Mouse (Mus musculus) thymus, postnatal 14 days (tissue): ENCODE measurements around the gene Tpm3.

ENCODE experiments used
- DNase-seq: peaks from one replicate; pipeline ENCODE4 v3.0.0; 2021

The Tpm3 gene

GRCm38 (mm10) chr3:90072294-90072693, at the start of gene Tpm3:
Gene Tpm3, plus strand, starts transcription at chr3:90072649.
- DNase-seq, result no peak

- DNase-seq, result no peak
Observed at GRCm38 (mm10) chr3:90034653-90035052, 37.8 kb upstream of the Tpm3 start.

- DNase-seq, result no peak
Observed at GRCm38 (mm10) chr3:90036263-90036662, 36.2 kb upstream of the Tpm3 start.

GRCm38 (mm10) chr3:90049691-90050090, 22.8 kb upstream of the Tpm3 start:
- no peak for DNase-seq

- DNase-seq, result peak; percentile 73
Observed at GRCm38 (mm10) chr3:90051441-90052350, 20.8 kb upstream of the Tpm3 start, which contains the start of gene 4933434E20Rik. Gene 4933434E20Rik, plus strand, starts transcription at chr3:90051636.

GRCm38 (mm10) chr3:90052351-90053241, 19.9 kb upstream of the Tpm3 start, which contains the start of gene Ubap2l:
Gene Ubap2l, minus strand, starts transcription at chr3:90052628.
- DNase-seq, result peak; percentile 96

GRCm38 (mm10) chr3:90061549-90061948, 10.9 kb upstream of the Tpm3 start:
- DNase-seq, result no peak

GRCm38 (mm10) chr3:90062539-90062938, 9.9 kb upstream of the Tpm3 start:
- DNase-seq, result no peak

- DNase-seq, result no peak
Observed at GRCm38 (mm10) chr3:90064383-90064782, 8.1 kb upstream of the Tpm3 start.

- peak; percentile 63 for DNase-seq
Observed at GRCm38 (mm10) chr3:90065553-90065952, 6.9 kb upstream of the Tpm3 start.

- DNase-seq, result no peak
Observed at GRCm38 (mm10) chr3:90067851-90068250, 4.6 kb upstream of the Tpm3 start.

GRCm38 (mm10) chr3:90069688-90070087, 2.8 kb upstream of the Tpm3 start:
- no peak for DNase-seq

- DNase-seq, result peak; percentile 81
Observed at GRCm38 (mm10) chr3:90076921-90077716, 4.7 kb downstream of the Tpm3 start.

GRCm38 (mm10) chr3:90078224-90078623, 5.8 kb downstream of the Tpm3 start:
- no peak for DNase-seq

- peak; percentile 90 for DNase-seq
Observed at GRCm38 (mm10) chr3:90079133-90079762, 6.8 kb downstream of the Tpm3 start.

- peak; percentile 90 for DNase-seq
Observed at GRCm38 (mm10) chr3:90079763-90080497, 7.5 kb downstream of the Tpm3 start.

- DNase-seq, result no peak
Observed at GRCm38 (mm10) chr3:90080498-90080863, 8.0 kb downstream of the Tpm3 start.

- no peak for DNase-seq
Observed at GRCm38 (mm10) chr3:90081365-90082240, 9.2 kb downstream of the Tpm3 start.

GRCm38 (mm10) chr3:90083034-90083433, 10.6 kb downstream of the Tpm3 start:
- peak; percentile 28 for DNase-seq

- no peak for DNase-seq
Observed at GRCm38 (mm10) chr3:90083698-90084324, 11.4 kb downstream of the Tpm3 start.
